Mouse (Mus musculus) G1E-ER4 (cell line): ENCODE measurements around the gene Trpm3. TPM values are rescaled to one million over a fixed set of nuclear protein-coding genes. Genes with fewer than 3 reads are reported as not detected.

Experiments used
- GATA1 ChIP-seq: IDR thresholded peaks from one replicate; pipeline ENCODE4 v1.8.0; 2012; ENCODE audit warnings: low read length, inconsistent platforms
- polyA plus RNA-seq: library from polyadenylated mRNA; stranded (reverse); fragments of >175 nt; gene quantifications from 2 replicates; pipeline ENCODE4 v1.2.3, GENCODE M21; 2012

Trpm3 gene
- polyA plus RNA-seq, 1 experiment, result not detected

DNA sequence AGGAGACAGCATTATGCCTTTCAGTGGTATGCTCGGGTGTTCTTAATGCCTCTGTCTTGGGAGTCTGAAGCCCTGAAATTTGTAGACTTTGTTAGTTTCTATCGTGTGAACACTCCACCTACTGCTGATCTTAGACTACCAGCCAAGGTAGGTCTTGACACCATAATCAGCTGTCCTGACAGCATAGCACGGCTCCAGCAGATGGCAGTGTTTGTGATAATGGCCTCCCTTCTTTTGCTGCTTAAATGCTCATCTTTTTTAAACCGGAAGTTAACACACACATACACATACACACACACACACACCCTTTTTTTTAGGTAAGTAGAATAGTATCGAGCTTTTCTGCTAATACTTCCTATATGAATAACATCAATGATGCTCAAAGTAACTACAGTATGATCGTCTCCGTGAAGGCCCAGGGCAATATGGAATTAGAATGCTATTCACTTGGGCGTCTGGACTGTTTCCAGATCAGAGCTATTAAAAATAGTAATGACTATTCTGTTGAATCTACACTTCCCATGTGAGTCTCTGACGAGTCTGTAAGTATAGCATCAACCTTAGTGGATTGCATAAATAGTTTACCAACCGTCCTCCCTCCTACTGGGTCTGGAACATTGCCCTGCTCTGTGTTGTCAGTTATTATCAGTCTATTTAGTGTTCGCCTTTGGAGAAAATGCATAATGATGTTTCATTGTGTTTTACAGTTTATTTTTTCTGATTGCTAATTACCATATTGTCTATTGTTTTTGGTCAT is 867.8 kb downstream of the Trpm3 start:
- TF ChIP-seq GATA1, result no peak

DNA sequence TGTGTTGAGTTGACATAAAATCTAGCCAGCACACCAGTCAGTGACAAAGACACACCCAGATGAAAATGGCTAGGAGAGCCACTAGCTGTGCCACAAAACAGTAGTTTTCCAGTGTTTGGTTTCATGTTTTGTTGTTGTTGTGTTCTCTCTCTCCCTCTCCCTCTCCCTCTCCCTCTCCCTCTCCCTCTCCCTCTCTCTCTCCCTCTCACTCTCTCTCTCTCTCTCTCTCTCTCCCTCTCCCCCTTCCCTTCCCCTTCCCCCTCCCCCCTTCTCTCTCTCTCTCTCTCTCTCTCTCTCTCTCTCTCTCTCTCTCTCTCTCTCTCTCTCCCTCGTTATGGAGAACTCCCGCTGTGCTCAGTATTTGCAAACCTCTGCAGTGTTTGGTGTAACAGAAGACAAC is 874.8 kb downstream of the Trpm3 start:
- TF ChIP-seq GATA1, result no peak

DNA sequence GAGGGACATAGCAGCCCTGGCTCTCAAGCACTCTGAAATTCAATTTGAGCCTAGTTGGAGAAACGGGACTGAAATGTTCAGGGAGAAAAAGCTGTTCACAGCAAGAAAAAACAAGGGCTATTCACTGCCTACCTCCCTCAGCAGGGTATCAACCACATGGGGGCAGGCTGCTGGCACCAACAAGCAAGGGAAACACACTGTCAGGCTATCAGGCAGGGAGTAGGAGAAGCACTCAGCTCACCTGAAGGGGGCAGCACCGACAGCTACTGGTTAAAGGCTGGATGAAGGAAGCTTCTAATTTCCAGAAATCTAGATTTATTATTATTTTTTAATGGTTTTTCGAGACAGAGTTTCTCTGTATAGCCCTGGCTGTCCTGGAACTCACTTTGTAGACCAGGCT is 876.7 kb downstream of the Trpm3 start:
- no peak for TF ChIP-seq GATA1

DNA sequence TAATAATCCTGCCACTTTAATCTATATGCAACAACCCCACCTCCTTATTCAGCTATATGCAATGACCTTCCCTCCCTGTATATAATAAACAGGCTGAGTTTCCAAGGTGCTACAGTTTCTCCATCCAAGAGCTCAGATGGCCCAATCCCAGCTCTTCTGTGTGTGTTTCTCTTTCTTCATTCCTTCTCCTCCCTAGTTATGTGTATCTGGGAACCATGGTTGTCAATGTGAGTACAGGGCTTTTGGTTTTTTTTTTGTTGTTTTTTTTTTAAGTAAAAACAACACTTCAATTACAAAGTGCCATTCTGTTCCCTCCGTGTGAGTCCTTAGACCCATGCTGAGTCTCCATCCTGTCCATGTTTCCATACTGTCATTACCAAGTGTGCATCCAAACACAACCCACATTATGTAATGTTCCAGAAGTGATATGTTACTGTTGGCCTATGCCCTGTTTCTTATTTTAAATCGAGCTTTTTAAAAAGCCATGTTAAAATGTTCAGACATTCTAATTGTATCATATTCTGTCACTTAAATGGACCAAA is 879.4 kb downstream of the Trpm3 start:
- TF ChIP-seq GATA1, result no peak

DNA sequence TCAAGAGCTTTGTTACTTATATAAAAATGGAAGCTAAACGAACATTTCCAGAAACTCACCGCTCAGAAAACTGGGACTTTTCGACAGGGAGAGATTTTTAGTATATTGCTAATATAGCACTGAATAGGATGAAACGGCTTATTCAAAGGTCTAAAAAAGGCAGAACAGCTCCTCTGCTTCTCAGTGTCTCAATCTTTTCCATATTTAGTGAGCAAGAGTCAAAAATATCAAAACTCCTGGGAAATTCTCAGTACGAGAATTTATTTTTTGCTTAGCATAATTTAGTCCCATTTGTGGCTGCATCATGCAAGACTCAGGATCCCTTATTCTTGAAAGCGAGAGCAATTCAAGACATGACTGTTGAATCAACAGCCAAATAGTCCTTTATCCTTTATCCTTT is 884.1 kb downstream of the Trpm3 start:
- TF ChIP-seq GATA1, result no peak

DNA sequence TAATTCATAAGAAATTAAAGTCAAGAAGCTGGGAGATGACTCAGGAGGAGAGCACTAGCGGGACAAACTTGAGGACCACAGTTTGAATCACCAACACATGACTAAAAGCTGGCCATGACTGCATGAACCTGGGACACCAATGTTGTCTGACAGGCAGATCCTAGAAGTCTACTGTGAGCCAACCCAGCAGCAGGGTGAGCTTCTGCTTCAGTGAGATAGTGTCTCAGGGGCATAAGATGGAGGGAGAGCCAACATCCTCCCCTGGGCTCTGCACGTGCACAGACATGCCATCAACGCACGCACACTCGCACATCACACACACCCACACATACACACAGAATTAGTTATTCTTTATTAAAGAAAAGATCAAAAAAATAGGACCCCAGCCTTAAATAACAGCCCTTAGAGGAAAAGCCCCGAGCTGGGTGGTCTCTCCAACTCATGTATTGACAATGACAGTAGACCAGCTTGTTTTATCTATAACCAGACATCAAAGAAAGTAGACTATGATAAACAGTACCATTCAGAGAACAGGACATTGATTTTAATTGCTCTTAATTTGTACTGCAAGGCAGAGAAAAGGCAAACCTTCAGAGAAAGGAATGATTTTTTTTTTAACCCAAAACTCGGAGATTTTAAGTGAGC is 884.6 kb downstream of the Trpm3 start:
- no peak for TF ChIP-seq GATA1

DNA sequence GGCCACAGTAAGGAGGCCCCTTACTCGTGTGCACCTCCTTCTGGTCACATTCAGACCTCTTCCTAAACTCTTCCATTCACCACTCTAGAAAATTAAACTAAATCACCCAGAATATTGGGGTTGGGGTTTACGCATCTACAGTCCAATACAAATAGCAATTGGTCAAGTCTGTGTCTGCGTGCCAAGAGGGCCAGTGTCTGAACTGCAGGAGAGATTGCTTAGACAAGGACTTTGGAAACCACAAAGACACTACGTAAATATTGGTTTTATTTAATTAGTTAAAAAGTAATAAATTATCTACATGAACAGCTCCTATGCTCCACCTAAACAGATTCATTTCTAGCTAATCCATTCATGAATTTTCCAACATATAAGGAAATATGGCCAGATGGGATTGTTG is 886.0 kb downstream of the Trpm3 start:
- no peak for TF ChIP-seq GATA1

DNA sequence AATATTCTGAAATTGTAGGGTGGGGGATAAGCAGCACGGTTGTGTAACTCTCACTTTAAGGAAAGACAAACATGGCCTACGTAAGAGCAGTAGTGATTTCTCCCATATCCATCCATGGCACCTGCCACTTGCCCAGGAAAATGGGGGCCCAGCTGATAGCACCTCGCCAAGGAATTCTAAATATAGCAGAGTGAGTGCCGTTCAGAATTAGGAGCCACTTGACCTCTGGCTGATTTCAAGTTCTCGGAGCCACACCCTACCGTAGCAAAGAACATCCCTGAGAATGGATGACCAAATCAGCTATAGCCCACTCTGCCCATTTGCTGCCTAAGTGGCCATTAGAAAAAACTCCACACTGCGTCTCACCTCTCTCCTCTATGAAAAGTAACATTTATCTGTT is 887.6 kb downstream of the Trpm3 start:
- TF ChIP-seq GATA1, result no peak

DNA sequence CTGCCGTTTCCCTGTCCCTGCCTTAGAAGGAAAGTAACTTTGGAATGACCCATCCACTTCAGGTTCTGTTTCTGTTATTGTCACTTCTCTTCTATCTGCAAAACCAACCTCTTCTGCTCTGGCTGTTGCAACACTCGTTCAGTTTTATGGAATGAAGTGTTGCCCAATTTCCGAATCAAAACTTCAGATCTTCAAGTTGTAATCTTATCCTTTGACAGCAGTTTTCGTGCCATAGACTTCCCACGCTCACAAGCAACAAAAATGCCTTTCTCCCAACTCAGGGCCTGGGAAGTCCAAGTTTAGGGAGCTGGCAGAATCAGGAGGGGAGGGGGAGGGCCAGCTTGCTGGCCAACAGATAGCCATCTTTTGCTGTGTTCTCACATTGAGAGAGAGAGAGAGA is 889.4 kb downstream of the Trpm3 start:
- no peak for TF ChIP-seq GATA1

DNA sequence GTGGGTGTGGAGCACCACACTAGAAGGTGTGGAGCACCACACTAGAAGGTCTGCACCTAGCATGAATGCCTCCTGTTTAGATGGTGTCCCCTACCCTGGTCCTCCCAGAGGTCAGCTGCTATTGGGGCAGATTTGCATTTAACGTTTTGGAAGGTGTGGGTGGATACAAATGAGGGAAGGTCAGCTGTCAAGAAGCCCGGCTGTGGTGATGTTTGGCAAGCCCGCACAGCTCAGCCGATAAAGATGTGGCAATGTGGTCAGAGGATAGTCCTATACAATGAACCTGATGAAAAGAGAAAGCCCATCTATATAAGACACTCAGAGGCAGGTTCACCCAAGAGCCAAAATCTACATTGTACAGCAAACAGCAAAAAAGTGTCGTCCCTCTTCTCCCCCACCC is 895.3 kb downstream of the Trpm3 start:
- no peak for TF ChIP-seq GATA1

DNA sequence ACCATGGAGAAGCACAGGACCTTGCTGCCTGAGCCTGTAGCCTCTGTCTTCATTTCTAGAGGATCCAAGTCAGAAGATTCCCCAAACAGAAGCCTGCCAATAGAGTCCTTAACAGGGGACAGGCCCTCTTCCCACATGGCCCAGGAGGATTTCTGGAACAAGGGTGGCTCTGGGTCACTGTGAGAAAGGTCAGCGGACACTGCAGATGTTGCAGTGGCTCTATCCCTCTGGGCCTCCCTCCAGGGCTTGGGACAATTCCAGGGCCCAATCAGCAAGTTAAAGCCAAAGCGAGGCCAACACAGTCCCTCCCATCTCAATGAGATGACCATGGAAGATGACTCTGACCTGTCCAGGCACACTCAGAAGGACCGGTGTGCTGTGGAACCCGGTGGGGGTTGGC is 896.1 kb downstream of the Trpm3 start:
- TF ChIP-seq GATA1, result no peak

DNA sequence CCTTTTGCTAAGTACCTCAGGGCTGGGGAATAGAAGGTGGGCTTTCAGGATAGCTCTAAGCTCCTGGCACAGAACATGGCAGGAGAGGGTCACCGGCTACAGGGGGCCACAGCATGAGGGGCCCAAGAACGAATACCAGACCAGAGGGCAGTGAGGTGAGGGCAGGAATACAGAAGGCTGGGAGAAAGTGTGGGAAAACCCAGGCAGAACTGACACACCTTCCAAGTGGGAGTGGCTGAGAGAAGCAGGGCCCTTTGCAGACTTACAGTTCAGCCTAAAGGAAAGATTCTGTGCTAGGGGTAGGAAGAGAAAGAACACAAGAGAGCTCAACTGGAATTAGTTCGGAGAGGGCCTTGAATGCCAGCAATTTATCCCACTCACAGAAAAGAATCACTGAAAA is 896.9 kb downstream of the Trpm3 start:
- TF ChIP-seq GATA1, result no peak

DNA sequence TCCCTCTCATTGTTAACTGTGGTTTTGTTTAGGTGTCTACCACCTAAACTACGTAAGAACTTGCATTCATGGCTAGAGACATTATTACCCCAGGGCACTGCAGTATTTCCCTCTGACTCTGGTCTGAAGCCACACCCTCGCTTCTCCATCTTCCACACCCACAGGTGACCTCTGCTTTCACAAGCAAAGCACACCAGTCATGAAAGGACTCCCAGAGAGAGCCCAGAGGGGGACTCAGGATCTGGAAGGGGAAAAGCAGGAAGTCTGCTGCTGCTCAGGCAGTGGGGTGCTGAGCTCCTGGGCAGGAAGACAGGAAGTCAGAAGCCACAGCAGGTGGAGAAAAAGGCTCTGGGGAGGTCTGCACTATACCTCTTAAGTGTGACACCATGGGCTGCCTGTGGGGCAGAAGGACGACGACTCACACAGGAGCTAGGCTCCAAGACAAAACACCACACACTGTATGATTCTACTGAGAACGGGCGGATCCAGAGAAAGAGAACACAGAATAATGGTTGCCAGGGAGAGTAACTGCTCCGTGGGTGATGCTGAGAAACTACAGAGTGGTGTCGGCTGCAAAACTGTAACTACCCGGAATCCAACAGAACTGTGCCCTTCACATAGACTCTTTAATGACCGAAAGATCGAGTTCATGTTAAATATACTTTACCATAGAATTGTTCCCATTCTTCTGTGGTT is 898.1 kb downstream of the Trpm3 start:
- TF ChIP-seq GATA1, result no peak

DNA sequence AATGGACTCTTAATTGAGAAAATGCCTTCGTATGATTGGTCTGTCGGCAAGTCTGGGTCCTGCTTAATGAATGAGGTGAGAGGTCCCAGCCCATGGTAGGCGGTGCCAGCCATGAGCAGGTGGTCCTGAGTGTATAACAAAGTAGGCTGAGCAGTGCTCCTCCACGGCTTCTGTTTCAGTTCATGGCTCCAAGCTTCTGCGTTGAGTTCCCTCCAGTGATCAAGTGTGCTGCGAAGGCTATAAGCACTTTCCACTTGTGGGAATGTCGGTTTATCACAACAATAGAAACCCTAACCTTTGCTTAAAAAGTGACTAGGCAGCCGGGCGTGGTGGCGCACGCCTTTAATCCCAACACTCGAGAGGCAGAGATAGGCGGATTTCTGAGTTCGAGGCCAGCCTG is 898.7 kb downstream of the Trpm3 start:
- TF ChIP-seq GATA1, result no peak

DNA sequence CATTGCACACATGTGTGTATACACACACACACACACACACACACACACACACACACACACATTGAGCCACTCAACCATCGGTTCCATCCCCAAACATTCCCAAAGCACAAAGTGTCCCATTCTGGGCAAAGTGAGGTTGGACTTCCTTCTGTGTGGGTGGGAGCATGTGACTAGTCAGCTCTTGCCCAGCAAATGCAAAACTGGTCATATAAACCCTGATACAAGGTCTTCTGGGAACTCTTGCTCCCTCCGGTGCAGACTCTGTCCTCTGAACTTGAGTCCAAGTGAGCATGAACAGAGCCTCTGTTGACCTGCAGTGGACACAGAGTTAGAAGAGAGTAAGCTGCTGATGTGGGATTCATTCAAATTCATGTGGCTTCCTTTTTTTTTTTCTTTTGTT is 899.5 kb downstream of the Trpm3 start:
- TF ChIP-seq GATA1, result no peak

DNA sequence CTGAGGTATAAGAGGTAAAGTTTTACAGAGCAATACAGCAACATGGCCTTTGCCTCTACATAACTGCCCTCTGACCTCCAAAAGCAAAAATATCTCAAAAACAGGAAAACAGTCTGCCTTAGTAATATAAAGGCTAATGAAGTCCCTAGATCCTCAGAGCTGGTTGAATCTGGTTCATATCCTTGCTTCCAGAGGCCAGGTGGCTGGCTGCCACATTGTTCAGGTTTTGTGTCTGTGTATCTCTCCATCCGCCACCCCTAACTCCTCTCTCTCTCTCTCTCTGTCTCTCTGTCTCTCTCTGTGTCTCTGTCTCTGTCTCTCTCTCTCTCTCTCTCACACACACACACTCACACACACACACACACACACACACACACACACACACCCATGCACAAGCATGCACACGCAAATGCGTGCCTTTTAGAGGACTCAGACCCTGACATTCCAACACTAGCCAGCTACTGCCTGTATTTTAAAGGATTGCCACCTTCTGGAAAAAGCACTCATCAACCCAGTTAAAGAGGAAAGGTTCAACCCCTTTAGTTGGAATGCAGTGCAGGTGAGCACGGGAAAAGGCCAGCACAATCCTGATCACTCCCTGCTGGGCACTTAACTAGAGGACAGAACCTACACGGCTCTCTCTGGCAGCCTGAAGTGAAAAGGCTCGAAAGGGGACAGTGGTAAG is 902.8 kb downstream of the Trpm3 start:
- no peak for TF ChIP-seq GATA1

DNA sequence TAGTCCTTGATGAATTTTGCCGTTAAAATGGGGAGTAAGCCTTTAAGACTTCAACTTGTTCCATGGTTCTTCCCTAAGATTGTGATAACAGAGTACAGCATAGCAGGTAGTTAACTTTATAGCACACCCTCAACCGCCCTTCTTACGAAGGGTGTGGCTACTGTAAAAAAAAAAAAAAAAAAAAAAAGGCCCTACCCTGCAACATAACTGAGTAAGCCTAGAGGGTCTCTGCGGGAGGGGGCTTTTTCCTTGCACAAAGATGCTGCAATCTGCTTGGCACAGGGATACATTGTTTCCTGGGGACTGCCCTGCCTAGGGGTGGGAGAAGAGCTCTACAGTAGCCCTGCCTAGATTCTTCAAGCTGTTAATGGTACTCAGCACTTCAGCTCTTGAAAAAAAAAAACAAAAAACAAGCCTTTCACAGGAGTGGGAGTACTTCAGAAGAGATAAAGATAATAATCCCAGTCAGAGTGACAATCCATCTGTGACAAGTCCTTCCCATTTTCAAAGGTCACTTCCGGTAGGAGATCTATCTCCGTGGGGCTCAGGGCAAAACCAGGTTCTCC is 903.4 kb downstream of the Trpm3 start:
- no peak for TF ChIP-seq GATA1
